Mouse (Mus musculus): ENCODE data around the gene Ntng1. TPM values are rescaled to one million over a fixed set of nuclear protein-coding genes. Genes with fewer than 3 reads are reported as not detected.

Gene Ntng1
- 0.10 and 1.6 TPM in 2 replicates for polyA plus RNA-seq (2012; rRNA removed; ENCODE audit: low replicate concordance)

GRCm38 (mm10) chr3:110143206-110144061 lies at the start of gene Ntng1:
TSS of gene Ntng1 (minus strand) at chr3:110144011.

Other genes with a start within 250 kb of the Ntng1 start
- gene Prmt6, start 107.0 kb upstream of the Ntng1 start, polyA plus RNA-seq (2012; rRNA removed; ENCODE audit: low replicate concordance), result 5.8 and 11.7 TPM in 2 replicates